Mouse (Mus musculus) liver, embryonic 11.5 days (tissue): Measurements from ENCODE around the gene Tmigd3. TPM values are rescaled to one million over a fixed set of nuclear protein-coding genes. Genes with fewer than 3 reads are reported as not detected.

Experiments used
- ATAC-seq: fragments of 200-750 bp; cut with Nextera tagmentation; replicated peaks from 2 replicates; pipeline ENCODE4 v1.8.0; 2017; ENCODE audit warnings: moderate number of reproducible peaks, mild to moderate bottlenecking, moderate TSS enrichment, moderate library complexity; ENCODE audit not compliant: low FRiP score
- DNase-seq: peaks from one replicate; pipeline ENCODE4 v3.0.0-alpha.2; 2017; ENCODE audit warnings: low spot score
- H3K27ac ChIP-seq: fragments of 300-500 bp; sonication (generic); 2 replicates; pipeline ENCODE4 v1.5.1; 2014; ENCODE audit warnings: mild to moderate bottlenecking, low read depth, low read length, control low read depth
- H3K27me3 ChIP-seq: fragments of 300-500 bp; sonication (generic); replicated peaks from 2 replicates; pipeline ENCODE4 v1.6.1; 2014; ENCODE audit warnings: low read length, mixed read lengths; ENCODE audit not compliant: control insufficient read depth, insufficient read depth
- H3K36me3 ChIP-seq: fragments of 300-500 bp; sonication (generic); 2 replicates; pipeline ENCODE4 v1.6.1; 2014; ENCODE audit warnings: mild to moderate bottlenecking, low read length, moderate library complexity, mixed read lengths; ENCODE audit not compliant: control insufficient read depth, insufficient read depth
- H3K4me1 ChIP-seq: fragments of 300-500 bp; sonication (generic); replicated peaks from 2 replicates; pipeline ENCODE4 v1.6.1; 2014; ENCODE audit warnings: low read length, mixed read lengths; ENCODE audit not compliant: control insufficient read depth, insufficient read depth
- H3K4me2 ChIP-seq: fragments of 300-500 bp; sonication (generic); 2 replicates; pipeline ENCODE4 v1.6.1; 2014; ENCODE audit warnings: mild to moderate bottlenecking, control low read depth, moderate library complexity
- H3K4me3 ChIP-seq: fragments of 300-500 bp; sonication (generic); 2 replicates; pipeline ENCODE4 v1.5.1; 2014; ENCODE audit warnings: low read depth, low read length, control low read depth
- H3K9ac ChIP-seq: fragments of 300-500 bp; sonication (generic); 2 replicates; pipeline ENCODE4 v1.6.1; 2014; ENCODE audit warnings: low read depth, low read length, control low read depth
- H3K9me3 ChIP-seq: fragments of 300-500 bp; sonication (generic); 2 replicates; pipeline ENCODE4 v1.6.1; 2016; ENCODE audit warnings: low read length, inconsistent platforms, mixed read lengths; ENCODE audit not compliant: control insufficient read depth
- WGBS: fragments of 180-500 bp; shearing (Covaris S2); extraction: QIAGEN DNeasy Blood & Tissue Kit; methylation state at CpG from one replicate; pipeline ENCODE4 v1.1.7; 2014; 5-methylcytosine and 5-hydroxymethylcytosine counted together
- polyA plus RNA-seq: library from polyadenylated mRNA; unstranded; fragments of >200 nt; fragmentation: Nextera tagmentation; extraction: Ambion mirVana; gene quantifications from 2 replicates; pipeline ENCODE4 v1.2.1, GENCODE M21; 2014

The Tmigd3 gene
- polyA plus RNA-seq, 1 experiment from 2014 or later, result 0.27 TPM

- H3K4me2 ChIP-seq, result peak overlapping the region; percentile 95
- WGBS, result 40% methylated on average over 5 of the region's 5 CpGs
- DNase-seq (no peak), ATAC-seq (no peak)
- H3K27ac ChIP-seq, result peak overlapping the region; percentile 89; the same call in 1 of the 2 replicates
- peak overlapping the region; percentile 84 for H3K4me3 ChIP-seq
- H3K9me3 ChIP-seq, result no peaks in the 10 kb centered on the region
- H3K9ac ChIP-seq, result peak overlapping the region; percentile 97
- no peaks in the 10 kb centered on the region for H3K27me3 ChIP-seq
- H3K36me3 ChIP-seq, result peaks cover 22% of the 10 kb centered on the region
- H3K4me1 ChIP-seq, result peaks cover 17% of the 10 kb centered on the region
Measured at GRCm38 (mm10) chr3:105958204-105958603, 87.5 kb downstream of the Tmigd3 start.

- H3K4me1 ChIP-seq, result peaks cover 17% of the 10 kb centered on the region
- DNase-seq (peak; percentile 99), ATAC-seq (peak; percentile 95)
- H3K36me3 ChIP-seq, result peaks cover 26% of the 10 kb centered on the region
- H3K9me3 ChIP-seq, result no peaks in the 10 kb centered on the region
- WGBS, result under 1% methylated on average over 52 of the region's 52 CpGs
- H3K4me3 ChIP-seq, result peak within 1 kb of the TSS; percentile 84
- no peaks in the 10 kb centered on the region for H3K27me3 ChIP-seq
- H3K9ac ChIP-seq, result peak within 1 kb of the TSS; percentile 97
- H3K4me2 ChIP-seq, result peak within 1 kb of the TSS; percentile 95
- H3K27ac ChIP-seq, result peak within 1 kb of the TSS; percentile 89
Measured at GRCm38 (mm10) chr3:105958974-105959580, 88.4 kb downstream of the Tmigd3 start, which contains the start of gene Wdr77. Wdr77 (plus strand) TSS chr3:105959369.

- H3K36me3 ChIP-seq, result peaks cover 29% of the 10 kb centered on the region
- no peak for DNase-seq
Measured at GRCm38 (mm10) chr3:105959585-105959984, 88.9 kb downstream of the Tmigd3 start.

GRCm38 (mm10) chr3:105959999-105960398, 89.3 kb downstream of the Tmigd3 start, which contains the start of gene Atp5f1:
Atp5f1 (minus strand) TSS chr3:105960099.
- DNase-seq (no peak), ATAC-seq (no peak; the same call in 1 of the 2 replicates)
- Histone ChIP-seq H3K4me2 (peak within 1 kb of the TSS; percentile 95), H3K27me3 (no peaks in the 10 kb centered on the region), H3K9ac (peak within 1 kb of the TSS; percentile 97), H3K36me3 (peaks cover 34% of the 10 kb centered on the region), H3K27ac (peak within 1 kb of the TSS; percentile 89), H3K9me3 (no peaks in the 10 kb centered on the region), H3K4me1 (peaks cover 17% of the 10 kb centered on the region), H3K4me3 (peak within 1 kb of the TSS; percentile 84)
- WGBS, result 4% methylated on average over 6 of the region's 6 CpGs

More at GRCm38 (mm10) chr3:105959585-105959984, 88.9 kb downstream of the Tmigd3 start:
- peak overlapping the region; percentile 84 for H3K4me3 ChIP-seq
- under 1% methylated on average over 26 of the region's 26 CpGs for WGBS
- ATAC-seq, result peak; percentile 48
- H3K27ac ChIP-seq, result peak overlapping the region; percentile 64
- no peaks in the 10 kb centered on the region for H3K9me3 ChIP-seq
- H3K4me2 ChIP-seq, result peak overlapping the region; percentile 82
- peaks cover 17% of the 10 kb centered on the region for H3K4me1 ChIP-seq
- H3K27me3 ChIP-seq, result no peaks in the 10 kb centered on the region
- H3K9ac ChIP-seq, result peak overlapping the region; percentile 84

- peaks cover 41% of the 10 kb centered on the region for H3K36me3 ChIP-seq
- 93% methylated on average over 2 of the region's 2 CpGs for WGBS
- peak overlapping the region; percentile 84 for H3K4me3 ChIP-seq
Measured at GRCm38 (mm10) chr3:105960700-105961099, 90.0 kb downstream of the Tmigd3 start.

GRCm38 (mm10) chr3:105971831-105972446, 101.2 kb downstream of the Tmigd3 start:
- H3K27ac ChIP-seq, result no peak overlapping the region
- no peak for ATAC-seq
- no peaks in the 10 kb centered on the region for H3K27me3 ChIP-seq
- no peak overlapping the region for H3K4me2 ChIP-seq
- no peak for DNase-seq
- 69% methylated on average over 5 of the region's 5 CpGs for WGBS
- no peak overlapping the region for H3K9ac ChIP-seq
- H3K36me3 ChIP-seq, result peaks cover 14% of the 10 kb centered on the region; the same call in 1 of the 2 replicates
- no peak overlapping the region for H3K4me3 ChIP-seq
- no peaks in the 10 kb centered on the region for H3K4me1 ChIP-seq
- H3K9me3 ChIP-seq, result no peaks in the 10 kb centered on the region

More at GRCm38 (mm10) chr3:105960700-105961099, 90.0 kb downstream of the Tmigd3 start:
- DNase-seq, result no peak
- Histone ChIP-seq H3K9me3 (no peaks in the 10 kb centered on the region), H3K27ac (no peak overlapping the region), H3K9ac (no peak overlapping the region; the same call in 1 of the 2 replicates), H3K27me3 (no peaks in the 10 kb centered on the region), H3K4me2 (peak overlapping the region; percentile 82), H3K4me1 (peaks cover 17% of the 10 kb centered on the region)
- no peak for ATAC-seq

- 78% methylated on average over 3 of the region's 3 CpGs for WGBS
- ATAC-seq, result no peak
- Histone ChIP-seq H3K27ac (no peak within 1 kb of the TSS), H3K9ac (no peak within 1 kb of the TSS), H3K4me2 (no peak within 1 kb of the TSS), H3K4me3 (no peak within 1 kb of the TSS), H3K36me3 (peaks cover 4% of the 10 kb centered on the region; the same call in 1 of the 2 replicates), H3K27me3 (no peaks in the 10 kb centered on the region), H3K9me3 (no peaks in the 10 kb centered on the region), H3K4me1 (no peaks in the 10 kb centered on the region)
- no peak for DNase-seq
Measured at GRCm38 (mm10) chr3:105973411-105973810, 102.7 kb downstream of the Tmigd3 start, which contains the start of gene Ovgp1. Ovgp1 (plus strand) TSS chr3:105973711.
